Mouse (Mus musculus) right cerebral cortex, postnatal 4 days (tissue): ENCODE results near the gene Slc35b2.
A peak's percentile ranks its signal among the peaks of the same experiment; 100 is the strongest.

ENCODE experiments used
- DNase-seq: peaks from one replicate; pipeline ENCODE4 v3.0.0-alpha.2; 2022

The Slc35b2 gene

GRCm38 (mm10) chr17:45546941-45547340 is 16.7 kb upstream of the Slc35b2 start:
- no peak for DNase-seq

- DNase-seq = no peak
Observed at GRCm38 (mm10) chr17:45547461-45548190, 16.0 kb upstream of the Slc35b2 start.

- peak; percentile 70 for DNase-seq
Observed at GRCm38 (mm10) chr17:45548541-45549512, 14.8 kb upstream of the Slc35b2 start.

GRCm38 (mm10) chr17:45549617-45550181 is 14.0 kb upstream of the Slc35b2 start, which contains the start of gene Tmem151b:
Tmem151b (minus strand) TSS chr17:45549677.
- peak; percentile 80 for DNase-seq

- no peak for DNase-seq
Observed at GRCm38 (mm10) chr17:45550253-45550652, 13.4 kb upstream of the Slc35b2 start.

GRCm38 (mm10) chr17:45551249-45551796 is 12.4 kb upstream of the Slc35b2 start:
- DNase-seq = no peak

- DNase-seq = peak; percentile 77
Observed at GRCm38 (mm10) chr17:45551816-45552451, 11.7 kb upstream of the Slc35b2 start.

- no peak for DNase-seq
Observed at GRCm38 (mm10) chr17:45553065-45553464, 10.6 kb upstream of the Slc35b2 start.

GRCm38 (mm10) chr17:45554420-45554819 is 9.3 kb upstream of the Slc35b2 start:
- no peak for DNase-seq

- peak; percentile 86 for DNase-seq
Observed at GRCm38 (mm10) chr17:45555452-45556106, 8.1 kb upstream of the Slc35b2 start, which contains the start of gene Nfkbie. Nfkbie (plus strand) TSS chr17:45555703.

GRCm38 (mm10) chr17:45556107-45556489 is 7.6 kb upstream of the Slc35b2 start:
- DNase-seq = no peak

GRCm38 (mm10) chr17:45556514-45557245 is 7.0 kb upstream of the Slc35b2 start:
- DNase-seq = no peak

- no peak for DNase-seq
Observed at GRCm38 (mm10) chr17:45557246-45557824, 6.3 kb upstream of the Slc35b2 start.

GRCm38 (mm10) chr17:45557998-45558862 is 5.4 kb upstream of the Slc35b2 start:
- no peak for DNase-seq

GRCm38 (mm10) chr17:45559732-45560525 is 3.7 kb upstream of the Slc35b2 start:
- no peak for DNase-seq

- DNase-seq = no peak
Observed at GRCm38 (mm10) chr17:45563216-45563615, 458 bp upstream of the Slc35b2 start.

GRCm38 (mm10) chr17:45564531-45565084 is 934 bp downstream of the Slc35b2 start:
- DNase-seq = no peak

- no peak for DNase-seq
Observed at GRCm38 (mm10) chr17:45565103-45565502, 1.4 kb downstream of the Slc35b2 start.

- no peak for DNase-seq
Observed at GRCm38 (mm10) chr17:45566031-45566359, 2.3 kb downstream of the Slc35b2 start.
